Mouse (Mus musculus) lung, postnatal 25 days (tissue): ENCODE results near the gene Slamf6.
"Not testable (repeated sequence)": the region's sequence is repeated elsewhere in the genome, so short reads cannot be mapped to it uniquely, and the experiment has no call there.

Experiments used
- DNase-seq: peaks from one replicate; pipeline ENCODE4 v3.0.0; 2022; ENCODE audit warnings: low spot score

Slamf6 gene

GRCm38 (mm10) chr1:171957411-171957810 is 40.1 kb downstream of the Slamf6 start:
- DNase-seq: peak; percentile 8

- no peak for DNase-seq
These were observed 43.4 kb downstream of the Slamf6 start for GRCm38 (mm10) chr1:171960726-171961125.

GRCm38 (mm10) chr1:171961704-171962103 is 44.4 kb downstream of the Slamf6 start:
- DNase-seq: no peak

- peak; percentile 14 for DNase-seq
These were observed 46.3 kb downstream of the Slamf6 start for GRCm38 (mm10) chr1:171963613-171964012.

- DNase-seq: peak; percentile 20
These were observed 48.9 kb downstream of the Slamf6 start for GRCm38 (mm10) chr1:171966054-171966790.

GRCm38 (mm10) chr1:171969221-171969620 is 51.9 kb downstream of the Slamf6 start:
- DNase-seq: no peak

GRCm38 (mm10) chr1:171970854-171971586 is 53.7 kb downstream of the Slamf6 start:
- no peak for DNase-seq

GRCm38 (mm10) chr1:171974361-171974760 is 57.0 kb downstream of the Slamf6 start:
- DNase-seq: not testable (repeated sequence)

GRCm38 (mm10) chr1:171975377-171975776 is 58.1 kb downstream of the Slamf6 start:
- DNase-seq: no peak

- DNase-seq: no peak
These were observed 58.5 kb downstream of the Slamf6 start for GRCm38 (mm10) chr1:171975831-171976230.

GRCm38 (mm10) chr1:171976826-171977539 is 59.7 kb downstream of the Slamf6 start:
- DNase-seq: no peak

- no peak for DNase-seq
These were observed 60.6 kb downstream of the Slamf6 start for GRCm38 (mm10) chr1:171977891-171978290.

- peak; percentile 16 for DNase-seq
These were observed 62.8 kb downstream of the Slamf6 start for GRCm38 (mm10) chr1:171979969-171980730.

- no peak for DNase-seq
These were observed 64.9 kb downstream of the Slamf6 start for GRCm38 (mm10) chr1:171982170-171982569.

GRCm38 (mm10) chr1:171982740-171983139 is 65.4 kb downstream of the Slamf6 start:
- DNase-seq: no peak

GRCm38 (mm10) chr1:171983372-171984001 is 66.2 kb downstream of the Slamf6 start:
- DNase-seq: no peak

- no peak for DNase-seq
These were observed 66.8 kb downstream of the Slamf6 start for GRCm38 (mm10) chr1:171984121-171984520.

- no peak for DNase-seq
These were observed 74.6 kb downstream of the Slamf6 start for GRCm38 (mm10) chr1:171991883-171992282.

GRCm38 (mm10) chr1:171992901-171993530 is 75.7 kb downstream of the Slamf6 start:
- no peak for DNase-seq

- DNase-seq: no peak
These were observed 77.2 kb downstream of the Slamf6 start for GRCm38 (mm10) chr1:171994501-171994900.
